Mouse (Mus musculus): ENCODE measurements around the gene Gpi1. TPM values are rescaled to one million over a fixed set of nuclear protein-coding genes. Genes with fewer than 3 reads are reported as not detected.

The Gpi1 gene
- polyA plus RNA-seq, 1 experiment from 2014 or later, result 218 TPM

GRCm38 (mm10) chr7:34252030-34252429 is 21.9 kb upstream of the Gpi1 start:
- no peak overlapping the region for H3K27ac ChIP-seq (ENCODE audit: low read depth)
- H3K9me3 ChIP-seq (ENCODE audit: low read length), result no peaks in the 10 kb centered on the region
- H3K36me3 ChIP-seq (replicated peaks; ENCODE audit: insufficient read depth, low read length), result peaks cover 56% of the 10 kb centered on the region
- no peak for DNase-seq
- WGBS (ENCODE audit: insufficient replicate concordance), result 69% methylated on average over 2 of the region's 2 CpGs
- no peak for ATAC-seq
- H3K4me3 ChIP-seq (ENCODE audit: low read depth, low read length), result no peak overlapping the region
- no peak overlapping the region for H3K9ac ChIP-seq (replicated peaks)
- H3K4me1 ChIP-seq (ENCODE audit: insufficient read depth), result no peaks in the 10 kb centered on the region
- TF ChIP-seq CTCF (IDR thresholded peaks at IDR 0.05; ENCODE audit: low read depth), result peak; percentile 61
- no peak for TF ChIP-seq EP300 (IDR thresholded peaks at IDR 0.05; ENCODE audit: low read depth)
- H3K27me3 ChIP-seq (ENCODE audit: insufficient read depth, low read length), result no peaks in the 10 kb centered on the region
- no peak overlapping the region for H3K4me2 ChIP-seq (ENCODE audit: low read depth, low read length)

GRCm38 (mm10) chr7:34250738-34251137 is 20.6 kb upstream of the Gpi1 start, which contains the start of gene Gm6096:
TSS of gene Gm6096 (plus strand) at chr7:34251038.
- Histone ChIP-seq H3K27ac (ENCODE audit: low read depth) (no peak within 1 kb of the TSS), H3K9me3 (ENCODE audit: low read length) (no peaks in the 10 kb centered on the region), H3K4me3 (ENCODE audit: low read depth, low read length) (no peak within 1 kb of the TSS), H3K9ac (replicated peaks) (no peak within 1 kb of the TSS), H3K27me3 (ENCODE audit: insufficient read depth, low read length) (no peaks in the 10 kb centered on the region), H3K4me1 (ENCODE audit: insufficient read depth) (no peaks in the 10 kb centered on the region), H3K36me3 (replicated peaks; ENCODE audit: insufficient read depth, low read length) (peaks cover 56% of the 10 kb centered on the region), H3K4me2 (ENCODE audit: low read depth, low read length) (no peak within 1 kb of the TSS)
- no peak for TF ChIP-seq CTCF (IDR thresholded peaks at IDR 0.05; ENCODE audit: low read depth)
- no peak for TF ChIP-seq EP300 (IDR thresholded peaks at IDR 0.05; ENCODE audit: low read depth)
- DNase-seq (no peak), ATAC-seq (no peak)
- WGBS (ENCODE audit: insufficient replicate concordance), result 89% methylated on average over 7 of the region's 7 CpGs

GRCm38 (mm10) chr7:34246870-34247499 is 16.8 kb upstream of the Gpi1 start:
- TF ChIP-seq EP300 (IDR thresholded peaks at IDR 0.05; ENCODE audit: low read depth) (no peak), CTCF (IDR thresholded peaks at IDR 0.05; ENCODE audit: low read depth) (no peak)
- H3K36me3 ChIP-seq (replicated peaks; ENCODE audit: insufficient read depth, low read length), result peaks cover 59% of the 10 kb centered on the region
- DNase-seq (no peak), ATAC-seq (no peak)
- H3K9ac ChIP-seq (replicated peaks), result no peak overlapping the region
- 91% methylated on average over 3 of the region's 3 CpGs for whole genome bisulfite sequencing (ENCODE audit: insufficient replicate concordance)
- no peak overlapping the region for H3K27ac ChIP-seq (ENCODE audit: low read depth)
- H3K4me1 ChIP-seq (ENCODE audit: insufficient read depth), result no peaks in the 10 kb centered on the region
- no peak overlapping the region for H3K4me2 ChIP-seq (ENCODE audit: low read depth, low read length)
- no peaks in the 10 kb centered on the region for H3K9me3 ChIP-seq (ENCODE audit: low read length)
- no peaks in the 10 kb centered on the region for H3K27me3 ChIP-seq (ENCODE audit: insufficient read depth, low read length)
- H3K4me3 ChIP-seq (ENCODE audit: low read depth, low read length), result no peak overlapping the region

- Histone ChIP-seq H3K9ac (replicated peaks) (no peak overlapping the region), H3K9me3 (ENCODE audit: low read length) (no peaks in the 10 kb centered on the region), H3K4me2 (ENCODE audit: low read depth, low read length) (no peak overlapping the region), H3K27ac (ENCODE audit: low read depth) (no peak overlapping the region), H3K27me3 (ENCODE audit: insufficient read depth, low read length) (no peaks in the 10 kb centered on the region), H3K36me3 (replicated peaks; ENCODE audit: insufficient read depth, low read length) (peaks cover 63% of the 10 kb centered on the region), H3K4me1 (ENCODE audit: insufficient read depth) (0 out of 2 replicates have a peak, but pooled peaks cover 3% of the 10 kb centered on the region), H3K4me3 (ENCODE audit: low read depth, low read length) (no peak overlapping the region)
- ATAC-seq, result no peak
- no peak for DNase-seq
- TF ChIP-seq CTCF (IDR thresholded peaks at IDR 0.05; ENCODE audit: low read depth), result no peak
- TF ChIP-seq EP300 (IDR thresholded peaks at IDR 0.05; ENCODE audit: low read depth), result no peak
- WGBS (ENCODE audit: insufficient replicate concordance), result 92% methylated on average over 11 of the region's 11 CpGs
Measured at GRCm38 (mm10) chr7:34242176-34242575, 12.0 kb upstream of the Gpi1 start.

- DNase-seq (no peak), ATAC-seq (no peak)
- Histone ChIP-seq H3K27me3 (ENCODE audit: insufficient read depth, low read length) (no peaks in the 10 kb centered on the region), H3K36me3 (replicated peaks; ENCODE audit: insufficient read depth, low read length) (peaks cover 44% of the 10 kb centered on the region), H3K9ac (replicated peaks) (no peak overlapping the region), H3K4me3 (ENCODE audit: low read depth, low read length) (no peak overlapping the region), H3K27ac (ENCODE audit: low read depth) (no peak overlapping the region), H3K4me2 (ENCODE audit: low read depth, low read length) (no peak overlapping the region), H3K4me1 (ENCODE audit: insufficient read depth) (peaks cover 12% of the 10 kb centered on the region), H3K9me3 (ENCODE audit: low read length) (no peaks in the 10 kb centered on the region)
- 78% methylated on average over 5 of the region's 5 CpGs for WGBS (ENCODE audit: insufficient replicate concordance)
- TF ChIP-seq EP300 (IDR thresholded peaks at IDR 0.05; ENCODE audit: low read depth) (no peak), CTCF (IDR thresholded peaks at IDR 0.05; ENCODE audit: low read depth) (no peak)
Measured at GRCm38 (mm10) chr7:34238086-34238485, 8.0 kb upstream of the Gpi1 start.

- no peak overlapping the region for H3K4me2 ChIP-seq (ENCODE audit: low read depth, low read length)
- DNase-seq (no peak), ATAC-seq (no peak)
- peaks cover 21% of the 10 kb centered on the region for H3K4me1 ChIP-seq (ENCODE audit: insufficient read depth)
- H3K27me3 ChIP-seq (ENCODE audit: insufficient read depth, low read length), result no peaks in the 10 kb centered on the region
- no peak overlapping the region for H3K27ac ChIP-seq (ENCODE audit: low read depth)
- H3K9me3 ChIP-seq (ENCODE audit: low read length), result no peaks in the 10 kb centered on the region
- no peak for TF ChIP-seq EP300 (IDR thresholded peaks at IDR 0.05; ENCODE audit: low read depth)
- no peak for TF ChIP-seq CTCF (IDR thresholded peaks at IDR 0.05; ENCODE audit: low read depth)
- H3K9ac ChIP-seq (replicated peaks), result no peak overlapping the region
- H3K4me3 ChIP-seq (ENCODE audit: low read depth, low read length), result no peak overlapping the region
- peaks cover 30% of the 10 kb centered on the region for H3K36me3 ChIP-seq (replicated peaks; ENCODE audit: insufficient read depth, low read length)
- 86% methylated on average over 5 of the region's 5 CpGs for WGBS (ENCODE audit: insufficient replicate concordance)
Measured at GRCm38 (mm10) chr7:34235602-34236001, 5.5 kb upstream of the Gpi1 start.
